Mouse (Mus musculus) left cerebral cortex, adult 2 months (tissue): ENCODE results near the gene Mbd4. TPM values are rescaled to one million over a fixed set of nuclear protein-coding genes. Genes with fewer than 3 reads are reported as not detected.

ENCODE experiments used
- DNase-seq, 2 experiments: peaks; one replicate each; pipeline ENCODE4 v3.0.0; 2021 to 2022; ENCODE audit warnings: low spot score in 2 of 2, mixed read lengths in 1 of 2; ENCODE audit errors: extremely low spot score in 1 of 2
- H3K27ac ChIP-seq: fragments of 200-600 bp; 2 replicates; pipeline ENCODE4 v1.8.1; 2022
- H3K4me3 ChIP-seq: fragments of 200-600 bp; 2 replicates; pipeline ENCODE4 v1.8.1; 2022
- CTCF ChIP-seq: fragments of 200-600 bp; IDR thresholded peaks from 2 replicates; pipeline ENCODE4 v1.8.1; 2022; ENCODE audit warnings: antibody characterized with exemption, mild to moderate bottlenecking, moderate library complexity
- intact Hi-C: fragments of 180-260 bp; cut with DNase I; formaldehyde crosslinking; loops from one replicate; pipeline ENCODE4 v1.15.1; 2025
- total RNA-seq, 2 experiments: library from RNA; stranded (reverse); gene quantifications; 2 replicates each; pipeline ENCODE4 v1.2.3; 2021

The Mbd4 gene
- total RNA-seq, 2 experiments from 2014 or later = 8.5 TPM

DNA sequence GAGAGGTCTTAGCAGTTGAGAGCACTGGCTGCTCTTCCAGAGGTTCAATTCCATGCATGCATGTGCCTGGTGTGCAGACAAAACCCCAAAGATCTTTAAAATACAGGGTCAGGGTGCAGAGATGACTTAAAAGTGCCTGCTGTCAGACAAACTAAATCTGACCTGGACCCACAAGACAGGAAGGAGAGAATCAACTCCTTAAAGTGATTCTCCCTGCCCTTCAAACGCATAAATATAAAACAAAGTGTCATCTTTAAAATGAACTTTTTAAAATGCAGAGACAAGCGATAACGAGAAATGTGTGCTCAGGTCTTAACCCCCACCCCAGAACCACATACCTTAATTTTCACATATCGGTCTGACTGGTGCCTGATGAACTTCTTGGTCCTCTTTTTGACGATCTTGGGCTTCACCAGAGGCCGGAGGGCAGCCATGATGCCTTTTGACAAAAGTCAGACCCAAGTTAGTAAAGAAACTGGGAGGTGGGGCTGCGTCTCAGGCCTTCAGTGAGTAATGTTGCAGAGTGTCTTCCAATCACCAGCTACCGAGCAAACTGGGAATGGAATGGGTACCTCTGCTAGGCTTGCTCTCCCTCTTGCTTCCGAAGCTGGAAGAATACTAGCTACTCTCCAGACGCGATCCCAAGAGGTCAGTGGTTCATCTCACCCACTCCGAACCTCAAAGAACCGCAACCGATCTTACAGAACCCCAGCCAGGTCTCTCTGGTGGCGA is 45.5 kb downstream of the Mbd4 start:
- intact Hi-C loops = loop anchor here (1.0 kb wide), 1 partner anchor 206 kb away; the partner anchor contains the start of gene Mkrn2
- no peak for DNase-seq
- Histone ChIP-seq H3K4me3 (peak overlapping the region; percentile 86), H3K27ac (peak overlapping the region; percentile 98)
- TF ChIP-seq CTCF = no peak

DNA sequence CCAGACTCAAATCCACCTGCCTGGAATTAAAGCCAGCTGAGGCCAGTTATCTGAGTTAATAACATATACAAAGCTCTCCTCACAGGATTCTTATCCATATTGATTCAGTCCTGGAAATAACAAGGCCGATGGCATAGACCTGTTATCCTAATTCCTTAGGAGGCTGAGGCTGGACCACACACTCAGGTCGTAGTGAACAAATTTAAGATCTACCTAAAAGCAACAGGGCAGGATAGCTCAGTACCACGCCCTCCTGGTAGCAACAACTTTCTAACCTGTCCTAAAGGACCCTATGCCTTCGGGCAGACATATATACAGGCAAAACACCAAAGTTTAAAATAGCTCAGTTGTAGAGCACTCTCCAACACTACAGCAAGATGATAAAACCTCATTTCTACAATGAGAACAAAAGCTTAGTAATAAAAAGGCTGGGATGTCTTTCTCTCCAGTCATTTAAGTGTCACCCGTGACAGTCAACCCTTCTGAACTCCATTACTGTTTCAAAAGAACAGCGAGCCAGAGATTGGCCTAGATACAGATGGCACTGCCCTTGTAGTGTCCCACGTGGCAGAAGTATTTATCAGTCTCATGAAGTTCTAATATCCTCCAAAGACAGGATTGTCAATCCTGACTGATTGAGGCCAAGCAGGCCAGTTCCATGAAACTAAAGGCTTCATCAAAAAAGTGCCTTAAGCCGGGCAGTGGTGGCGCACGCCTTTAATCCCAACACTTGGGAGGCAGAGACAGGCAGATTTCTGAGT is 48.6 kb downstream of the Mbd4 start:
- no peak overlapping the region for H3K4me3 ChIP-seq
- intact Hi-C loops = loop anchor here (5.0 kb wide), 2 partner anchors 77 to 127 kb away; partner anchors contain the start of gene Raf1
- no peak for TF ChIP-seq CTCF
- no peak overlapping the region for H3K27ac ChIP-seq
- DNase-seq = no peak

DNA sequence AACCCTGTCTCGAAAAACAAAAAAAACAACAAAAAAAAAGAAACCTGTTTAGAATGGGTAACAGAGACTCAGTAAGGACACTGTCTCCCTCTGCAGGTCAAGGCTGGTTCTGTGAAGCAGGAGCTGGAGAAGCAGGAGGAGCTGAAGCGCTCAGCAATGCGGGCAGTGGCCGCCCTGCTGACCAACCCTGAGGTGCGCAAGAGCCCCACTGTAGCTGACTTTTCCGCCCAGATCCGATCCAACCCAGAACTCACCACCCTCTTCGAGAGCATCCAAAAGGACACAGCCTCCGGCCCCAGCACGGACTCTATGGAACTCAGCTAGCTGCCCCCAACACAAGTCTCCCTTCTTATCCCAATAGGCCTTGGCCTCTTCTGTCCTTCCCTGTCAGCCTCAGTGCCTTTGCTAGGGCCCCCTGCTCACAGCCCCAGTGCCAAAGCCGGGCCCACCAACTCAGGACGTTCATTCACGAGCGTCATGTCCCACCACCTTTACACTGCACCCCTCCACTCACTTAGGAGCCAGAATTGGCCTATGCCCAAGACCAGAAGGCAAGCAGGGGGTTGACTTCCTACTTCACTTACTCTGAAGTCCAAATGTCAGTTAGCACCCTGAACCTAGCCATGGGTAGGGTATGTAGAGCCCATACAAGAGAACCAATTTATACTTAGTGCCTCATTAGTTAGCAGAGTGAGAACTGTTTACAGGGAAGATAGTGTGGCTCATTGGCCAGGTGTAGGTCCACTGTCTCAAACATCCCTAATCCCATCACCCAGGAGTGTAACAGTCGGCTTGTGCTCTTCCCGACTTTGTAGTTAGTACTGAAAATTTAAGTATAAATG is 49.4 kb downstream of the Mbd4 start:
- peak; percentile 60 to 69 for DNase-seq
- Histone ChIP-seq H3K27ac (no peak overlapping the region), H3K4me3 (no peak overlapping the region)
- intact Hi-C loops = loop anchor here (5.0 kb wide), 2 partner anchors 76 to 126 kb away; partner anchors contain the start of gene Raf1
- TF ChIP-seq CTCF = peak; percentile 77

DNA sequence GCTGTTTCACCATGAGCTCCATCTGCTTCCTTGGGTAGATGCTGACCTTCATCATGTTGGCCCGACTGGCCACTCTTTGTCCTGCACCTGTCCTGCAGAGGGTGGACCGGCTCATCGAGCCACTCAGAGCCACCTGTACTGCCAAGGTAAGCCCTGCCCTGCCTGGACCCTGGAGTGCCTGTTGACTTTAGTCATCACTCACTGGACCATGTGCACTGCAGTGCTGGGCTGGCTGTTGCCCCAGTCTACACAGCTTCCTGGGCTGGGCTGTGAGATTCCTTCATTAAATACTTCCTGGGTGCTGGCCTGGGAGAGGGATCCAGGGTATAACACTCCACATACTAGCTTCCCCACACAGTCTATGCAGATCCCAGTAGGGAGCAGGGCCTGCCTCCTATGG is 51.4 kb downstream of the Mbd4 start:
- no peak for DNase-seq
- intact Hi-C loops = loop anchor here (5.0 kb wide), 2 partner anchors 75 to 125 kb away; partner anchors contain the start of gene Raf1
- H3K4me3 ChIP-seq = no peak overlapping the region
- no peak overlapping the region for H3K27ac ChIP-seq
- TF ChIP-seq CTCF = no peak

DNA sequence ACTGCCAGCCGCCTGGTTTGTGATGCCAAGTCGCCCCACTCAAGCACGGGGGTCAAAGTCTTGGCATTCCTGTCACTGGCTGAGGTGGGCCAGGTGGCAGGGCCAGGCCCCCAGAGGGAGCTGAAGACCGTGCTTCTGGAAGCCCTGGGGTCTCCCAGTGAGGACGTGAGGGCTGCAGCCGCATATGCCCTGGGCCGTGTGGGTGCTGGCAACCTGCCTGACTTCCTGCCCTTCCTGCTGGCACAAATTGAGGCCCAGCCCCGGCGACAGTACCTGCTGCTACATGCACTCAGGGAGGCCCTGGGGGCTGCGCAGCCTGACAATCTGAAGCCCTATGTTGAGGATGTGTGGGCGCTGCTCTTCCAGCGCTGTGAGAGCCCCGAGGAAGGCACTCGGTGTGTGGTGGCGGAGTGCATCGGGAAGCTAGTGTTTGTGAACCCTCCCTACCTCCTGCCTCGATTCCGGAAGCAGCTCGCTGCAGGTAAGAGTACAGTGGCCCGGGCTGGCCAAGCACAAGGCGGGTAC is 60.4 kb downstream of the Mbd4 start:
- no peak for DNase-seq
- Histone ChIP-seq H3K4me3 (no peak overlapping the region), H3K27ac (no peak overlapping the region)
- intact Hi-C loops = no loop called here
- TF ChIP-seq CTCF = no peak

DNA sequence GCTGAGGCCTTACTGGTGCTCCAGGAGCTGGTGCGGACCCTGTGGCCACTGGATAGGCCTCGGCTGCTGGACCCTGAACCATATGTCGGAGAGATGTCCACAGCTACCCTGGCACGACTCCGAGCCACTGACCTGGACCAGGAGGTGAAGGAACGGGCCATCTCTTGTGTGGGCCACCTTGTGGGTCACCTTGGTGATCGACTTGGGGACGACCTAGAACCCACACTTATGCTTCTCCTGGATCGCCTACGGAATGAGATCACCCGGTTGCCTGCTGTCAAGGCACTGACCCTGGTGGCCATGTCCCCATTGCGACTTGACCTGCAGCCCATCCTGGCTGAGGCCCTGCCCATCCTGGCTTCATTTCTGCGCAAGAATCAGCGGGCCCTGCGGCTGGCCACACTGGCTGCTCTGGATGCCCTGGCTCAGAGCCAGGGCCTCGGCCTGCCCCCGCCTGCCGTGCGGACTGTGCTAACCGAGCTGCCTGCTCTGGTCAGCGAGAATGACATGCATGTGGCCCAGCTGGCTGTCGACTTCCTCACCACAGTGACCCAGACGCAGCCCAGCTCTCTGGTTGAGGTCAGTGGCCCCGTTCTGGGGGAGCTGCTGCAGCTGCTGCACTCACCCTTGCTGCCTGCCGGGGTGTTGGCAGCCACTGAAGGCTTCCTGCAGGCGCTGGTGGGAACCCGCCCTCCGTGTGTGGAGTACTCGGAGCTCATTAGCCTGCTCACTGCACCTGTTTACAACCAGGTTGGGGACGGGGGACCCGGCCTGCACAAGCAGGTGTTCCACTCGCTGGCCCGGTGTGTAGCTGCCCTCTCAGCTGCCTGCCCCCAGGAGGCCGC is 61.1 kb downstream of the Mbd4 start:
- H3K4me3 ChIP-seq = no peak overlapping the region
- no peak overlapping the region for H3K27ac ChIP-seq
- intact Hi-C loops = no loop called here
- no peak for TF ChIP-seq CTCF
- no peak for DNase-seq

DNA sequence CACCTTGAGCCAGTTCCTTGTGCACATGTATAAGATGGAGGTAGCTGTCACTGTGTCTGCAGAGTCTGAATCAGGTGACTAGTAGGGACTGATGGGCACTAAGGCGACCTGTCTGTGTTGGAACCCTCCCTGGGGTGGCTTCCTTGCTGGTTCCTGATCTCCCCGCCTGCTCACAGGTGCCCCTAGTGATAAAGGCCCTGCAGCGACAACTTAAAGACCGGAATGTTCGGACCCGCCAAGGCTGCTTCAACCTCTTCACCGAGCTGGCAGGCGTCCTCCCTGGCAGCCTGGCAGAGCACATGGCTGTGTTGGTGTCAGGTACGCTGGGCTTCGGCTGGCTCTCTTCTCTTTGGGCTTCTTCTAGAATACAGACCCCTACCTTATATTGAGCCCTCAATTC is 62.2 kb downstream of the Mbd4 start:
- intact Hi-C loops = no loop called here
- no peak overlapping the region for H3K27ac ChIP-seq
- H3K4me3 ChIP-seq = no peak overlapping the region
- TF ChIP-seq CTCF = no peak
- DNase-seq = no peak

Other genes starting within 250 kb of the Mbd4 start
- 10 to 100 TPM; 85.4 to 89.8 TPM for gene Raf1, start 176.7 kb downstream of the Mbd4 start, total RNA-seq
- gene Tmem40, start 91.0 kb downstream of the Mbd4 start, total RNA-seq = 1 to 10 TPM; 1.2 TPM
- 1 to 10 TPM; 1.8 to 1.9 TPM for gene Cand2, start 78.8 kb downstream of the Mbd4 start, total RNA-seq
- gene Rpl32, start 44.6 kb downstream of the Mbd4 start, total RNA-seq = 100 to 1,000 TPM; 429 to 479 TPM
- gene Efcab12, start 15.0 kb downstream of the Mbd4 start, total RNA-seq = 1 to 10 TPM; 5.4 to 6.1 TPM
- 10 to 100 TPM; 31.1 to 32.7 TPM for gene Ift122, start 99 bp upstream of the Mbd4 start, total RNA-seq
- gene Rho, start 78.4 kb upstream of the Mbd4 start, total RNA-seq = under 1 TPM; 0.56 to 0.79 TPM
- not detected for gene H1foo, start 91.6 kb upstream of the Mbd4 start, total RNA-seq
- gene Plxnd1, start 141.6 kb upstream of the Mbd4 start, total RNA-seq = 100 to 1,000 TPM; 127 to 131 TPM